Mouse (Mus musculus) stomach, postnatal 0 days (tissue): ENCODE data around the gene Sall2.

Source experiments
- CTCF ChIP-seq: IDR thresholded peaks from 2 replicates; pipeline ENCODE4 v1.5.1; 2016; ENCODE audit warnings: antibody characterized with exemption, low read depth, mild to moderate bottlenecking, moderate library complexity
- EP300 ChIP-seq: optimal IDR thresholded peaks from 2 replicates; pipeline ENCODE3; 2016; ENCODE audit warnings: antibody characterized with exemption

GRCm38 (mm10) chr14:52279747-52280120 is 48.8 kb downstream of the Sall2 start:
- TF ChIP-seq CTCF (no peak), EP300 (peak; percentile 36)
